Mouse (Mus musculus) megakaryocyte, embryonic 14.5 days (primary cell): Measurements from ENCODE around the gene Nr1i3.

Experiments used
- FLI1 ChIP-seq: IDR thresholded peaks from 2 replicates; pipeline ENCODE4 v1.6.1; 2012; ENCODE audit warnings: low read length, inconsistent platforms, mixed read lengths
- GATA1 ChIP-seq: IDR thresholded peaks from 3 replicates; pipeline ENCODE4 v1.6.1; 2012; ENCODE audit warnings: mixed read lengths, low read length, inconsistent platforms, borderline replicate concordance

DNA sequence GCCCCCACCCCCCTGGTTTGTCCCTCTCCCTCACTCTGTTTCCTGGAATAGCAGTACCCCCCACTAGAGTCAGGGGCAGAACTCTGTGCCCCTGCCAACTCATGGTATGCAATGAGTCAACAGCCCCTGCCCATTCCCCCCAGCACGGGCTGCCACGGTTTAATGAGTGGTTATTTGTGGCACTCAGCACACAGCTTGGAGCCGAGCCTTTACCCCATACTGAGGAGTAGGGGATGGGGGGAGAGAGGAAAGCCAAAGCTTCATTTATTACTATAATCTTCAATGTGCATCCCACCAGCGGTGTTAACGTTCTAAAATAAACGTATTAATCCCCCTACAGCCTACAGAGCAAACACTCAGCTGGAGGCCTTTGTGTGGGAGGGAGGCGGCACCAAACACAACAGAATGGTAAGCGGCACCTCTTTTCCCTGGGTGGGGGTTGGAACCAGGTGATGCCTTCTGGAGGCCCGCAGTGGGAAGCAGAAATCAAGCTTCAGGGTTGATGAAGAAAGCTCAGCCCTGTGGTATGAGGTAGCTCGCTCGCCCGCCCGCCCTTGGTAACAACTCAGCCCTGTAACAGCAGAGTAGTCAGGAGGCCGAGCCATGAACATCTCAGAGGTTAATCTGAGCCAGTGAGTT, 24.2 kb upstream of the Nr1i3 start:
- no peak for TF ChIP-seq FLI1
- no peak for TF ChIP-seq GATA1
